Mouse (Mus musculus): ENCODE data around the gene Nfatc2.

- TF ChIP-seq CTCF (IDR thresholded peaks at IDR 0.05; ENCODE audit: low read depth) (no peak), EP300 (IDR thresholded peaks at IDR 0.05; ENCODE audit: low read depth) (no peak)
Measured at GRCm38 (mm10) chr2:168515466-168515865, 86.0 kb downstream of the Nfatc2 start.

Measured in heart, postnatal 0 days (tissue).